Mouse (Mus musculus) brain, embryonic 14.5 days (tissue): ENCODE measurements around the gene Tut7.

ENCODE experiments used
- CTCF ChIP-seq: fragments of 200-500 bp; IDR thresholded peaks from 2 replicates; pipeline ENCODE4 v1.5.1; 2012; ENCODE audit warnings: inconsistent platforms, mild to moderate bottlenecking, moderate library complexity, borderline replicate concordance; ENCODE audit not compliant: insufficient read depth, insufficient read length; ENCODE audit errors: extremely low read depth
- POLR2A ChIP-seq: fragments of 200-500 bp; IDR thresholded peaks from 2 replicates; pipeline ENCODE4 v1.6.1; 2012; ENCODE audit warnings: mild to moderate bottlenecking, inconsistent platforms, borderline replicate concordance; ENCODE audit not compliant: poor library complexity, insufficient read depth, insufficient read length, severe bottlenecking; ENCODE audit errors: extremely low read depth

DNA sequence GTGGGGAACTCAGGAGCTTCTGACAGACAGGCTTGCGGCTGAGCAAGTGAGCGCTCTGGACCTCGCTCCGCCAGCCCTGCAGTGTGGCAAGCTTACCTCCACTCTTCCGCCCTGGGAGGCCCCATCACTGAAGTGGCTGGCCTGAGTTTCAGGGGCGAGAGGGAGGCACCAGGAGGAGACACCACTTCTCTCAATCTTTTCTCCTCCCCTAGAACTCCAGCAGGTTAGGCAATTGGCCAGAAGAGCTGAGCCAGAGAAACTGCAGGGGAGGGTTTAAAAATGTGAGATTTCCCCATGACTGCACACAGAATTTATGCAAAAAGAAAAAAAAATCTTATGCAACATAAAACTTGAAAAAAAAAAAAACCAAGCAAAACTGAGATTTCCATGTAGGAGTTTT, 21.9 kb downstream of the Tut7 start:
- TF ChIP-seq POLR2A (no peak), CTCF (no peak)
